Mouse (Mus musculus) ES-E14 (cell line): ENCODE measurements at regions not wholly inside any gene's neighbourhood (a gene's known extent, or its start where the extent isn't known, plus 50 kb on each side); places are given as distances from the start of the nearest gene placed in this dataset.

Experiments used
- DNase-seq: peaks from one replicate; pipeline ENCODE4 v3.0.0-alpha.2; 2013; ENCODE audit warnings: low read depth, low spot score
- H3K27ac ChIP-seq: 2 replicates; pipeline ENCODE4 v1.5.1; 2012; ENCODE audit warnings: low read depth, mild to moderate bottlenecking, low read length, moderate library complexity, mixed read lengths; ENCODE audit not compliant: poor library complexity, insufficient read depth, severe bottlenecking
- H3K36me3 ChIP-seq: 2 replicates; pipeline ENCODE4 v1.6.1; 2012; ENCODE audit warnings: mild to moderate bottlenecking, low read length, moderate library complexity, mixed read lengths; ENCODE audit not compliant: control insufficient read depth, poor library complexity, insufficient read depth, severe bottlenecking
- H3K4me1 ChIP-seq, 2 experiments: fragments of 150-350 bp in 1 of 2; sonication (generic) in 1 of 2; 2 replicates each; pipeline ENCODE4 v1.6.1; 2012; ENCODE audit warnings: low read length in 2 of 2, mild to moderate bottlenecking in 1 of 2, mixed read lengths in 1 of 2; ENCODE audit not compliant: control insufficient read depth in 2 of 2, insufficient read depth in 2 of 2, poor library complexity in 1 of 2
- H3K4me3 ChIP-seq, 2 experiments: fragments of 150-350 bp in 1 of 2; sonication (generic) in 1 of 2; 2 replicates each; pipeline ENCODE4 v1.5.1; 2012; ENCODE audit warnings: low read length in 2 of 2, low read depth in 1 of 2, mild to moderate bottlenecking in 1 of 2, mixed read lengths in 1 of 2; ENCODE audit not compliant: insufficient read depth in 1 of 2, poor library complexity in 1 of 2, severe bottlenecking in 1 of 2
- H3K9ac ChIP-seq: 2 replicates; pipeline ENCODE4 v1.6.1; 2012; ENCODE audit warnings: low read depth, mild to moderate bottlenecking, low read length, mixed read lengths; ENCODE audit not compliant: poor library complexity, insufficient read depth, severe bottlenecking
- H3K9me3 ChIP-seq: fragments of 150-350 bp; sonication (generic); 2 replicates; pipeline ENCODE4 v1.6.1; 2012; ENCODE audit warnings: low read depth, mild to moderate bottlenecking, low read length; ENCODE audit not compliant: control insufficient read depth, insufficient read depth
- CHD2 ChIP-seq: IDR thresholded peaks from 2 replicates; pipeline ENCODE4 v1.6.1; 2014; ENCODE audit warnings: mild to moderate bottlenecking, low read depth, low read length, inconsistent platforms
- HCFC1 ChIP-seq: IDR thresholded peaks from 2 replicates; pipeline ENCODE4 v1.6.1; 2012; ENCODE audit warnings: low read length, inconsistent platforms, borderline replicate concordance; ENCODE audit not compliant: insufficient read depth
- MAFK ChIP-seq: IDR thresholded peaks from 2 replicates; pipeline ENCODE4 v1.6.1; 2014; ENCODE audit warnings: mild to moderate bottlenecking, low read depth, low read length, inconsistent platforms; ENCODE audit not compliant: insufficient read depth
- ZC3H11A ChIP-seq: IDR thresholded peaks from 2 replicates; pipeline ENCODE4 v1.6.1; 2012; ENCODE audit warnings: low read depth, mild to moderate bottlenecking, inconsistent platforms, low read length, borderline replicate concordance
- ZNF384 ChIP-seq: IDR thresholded peaks from 2 replicates; pipeline ENCODE4 v1.6.1; 2012; ENCODE audit warnings: low read depth, low read length, inconsistent platforms
- in situ Hi-C, 2 experiments: fragments of 600-800 bp; cut with MboI; formaldehyde crosslinking; loops; one replicate each; pipeline ENCODE4 v1.15.1; 2025; ENCODE audit warnings: low sequenced_read_pairs in 2 of 2, inconsistent platforms in 1 of 2; ENCODE audit not compliant: unreplicated experiment in 2 of 2

DNA sequence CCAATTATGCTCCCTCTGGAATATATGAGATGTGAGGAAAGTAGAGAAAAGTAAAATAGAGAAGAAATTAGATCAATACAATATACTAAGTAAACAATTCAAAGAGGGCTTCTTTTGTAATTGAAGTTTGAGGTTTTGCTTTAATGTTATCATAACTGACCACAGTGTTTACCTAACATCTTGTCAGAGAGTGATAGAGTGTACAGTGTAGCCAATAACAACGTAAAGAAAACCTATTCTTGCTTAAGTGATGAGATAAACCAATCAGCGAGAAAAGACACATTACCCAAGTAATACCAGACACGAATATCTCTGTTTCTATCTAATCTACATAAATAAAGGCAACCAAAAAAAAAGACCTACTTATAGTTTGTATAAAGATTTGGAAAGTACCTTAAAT, 577.0 kb downstream of the Efna5 start:
- Histone ChIP-seq H3K4me3 (no peak overlapping the region), H3K4me1 (no peaks in the 10 kb centered on the region), H3K36me3 (no peaks in the 10 kb centered on the region), H3K9ac (no peak overlapping the region), H3K9me3 (no peaks in the 10 kb centered on the region), H3K27ac (no peak overlapping the region)
- no peak for DNase-seq
- TF ChIP-seq HCFC1, result no peak
- no peak for TF ChIP-seq CHD2
- no peak for TF ChIP-seq ZNF384
- TF ChIP-seq ZC3H11A, result no peak
- in situ Hi-C loops, result no loop called here

- TF ChIP-seq MAFK (no peak), CHD2 (no peak), ZNF384 (no peak), ZC3H11A (no peak), HCFC1 (no peak)
- H3K27ac ChIP-seq, result no peak overlapping the region
- no peak for DNase-seq
- no peaks in the 10 kb centered on the region for H3K9me3 ChIP-seq
- H3K4me1 ChIP-seq, result no peaks in the 10 kb centered on the region
- no peaks in the 10 kb centered on the region for H3K36me3 ChIP-seq
- H3K9ac ChIP-seq, result no peak overlapping the region
- in situ Hi-C loops, result no loop called here
- no peak overlapping the region for H3K4me3 ChIP-seq
These were observed 581.2 kb downstream of the Efna5 start for GRCm38 (mm10) chr17:62299875-62300274.

DNA sequence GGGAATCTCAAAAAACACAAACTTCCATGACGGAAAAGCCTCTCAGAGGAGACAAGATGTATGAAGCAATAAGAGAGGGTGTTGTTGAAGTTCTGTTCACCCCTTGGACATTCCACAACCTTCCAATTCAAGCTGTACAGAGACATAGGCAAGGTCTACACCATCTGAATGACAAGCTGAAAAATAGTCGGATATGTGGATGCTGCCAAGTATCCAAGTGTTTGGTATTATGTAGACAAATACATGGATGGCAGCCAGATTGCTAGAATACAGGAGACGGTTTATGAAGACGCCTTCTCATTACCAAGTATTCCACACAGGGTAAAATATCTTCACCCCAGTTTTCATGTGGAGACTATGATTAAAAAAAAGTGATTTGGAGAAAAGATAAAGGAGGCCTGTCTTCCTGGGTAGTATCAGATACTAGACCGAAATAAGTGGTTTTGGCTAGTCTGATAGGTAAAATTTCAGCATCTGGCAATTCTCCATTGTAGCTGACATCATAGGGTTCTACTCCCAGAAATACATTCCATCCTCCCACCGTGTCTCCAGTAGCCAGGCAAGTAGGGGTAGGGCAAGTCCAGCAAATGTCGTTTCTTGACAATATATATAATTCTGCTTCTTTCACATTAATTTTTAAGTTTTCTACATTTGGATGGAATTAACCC, 583.6 kb downstream of the Efna5 start:
- DNase-seq, result no peak
- TF ChIP-seq CHD2, result no peak
- TF ChIP-seq ZNF384, result no peak
- TF ChIP-seq HCFC1, result no peak
- no peak for TF ChIP-seq ZC3H11A
- no peak for TF ChIP-seq MAFK
- no peaks in the 10 kb centered on the region for H3K36me3 ChIP-seq
- H3K4me1 ChIP-seq, result no peaks in the 10 kb centered on the region
- in situ Hi-C loops, result no loop called here
- H3K27ac ChIP-seq, result no peak overlapping the region
- no peaks in the 10 kb centered on the region for H3K9me3 ChIP-seq
- H3K4me3 ChIP-seq, result no peak overlapping the region
- H3K9ac ChIP-seq, result no peak overlapping the region

DNA sequence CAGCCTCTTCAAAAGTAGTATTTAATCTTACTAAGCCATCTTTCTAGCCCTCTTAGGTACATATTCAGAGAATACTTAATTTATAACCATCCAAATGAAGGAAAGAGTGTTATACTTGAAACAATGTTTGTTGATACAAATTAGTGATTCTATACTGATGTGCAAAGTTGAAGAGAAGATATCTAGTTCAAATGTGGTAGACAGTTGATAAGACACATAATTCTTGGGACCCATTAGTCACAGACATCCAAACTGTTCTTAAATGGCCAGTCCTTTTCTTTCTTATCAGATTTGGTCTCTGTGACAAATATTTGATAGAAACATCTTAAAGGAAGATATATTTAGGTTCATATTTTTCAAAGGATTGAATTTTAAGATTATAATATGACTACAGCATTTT, 585.7 kb downstream of the Efna5 start:
- no peak overlapping the region for H3K4me3 ChIP-seq
- no peaks in the 10 kb centered on the region for H3K4me1 ChIP-seq
- no peak overlapping the region for H3K27ac ChIP-seq
- H3K9ac ChIP-seq, result no peak overlapping the region
- H3K36me3 ChIP-seq, result no peaks in the 10 kb centered on the region
- TF ChIP-seq MAFK (no peak), CHD2 (no peak), HCFC1 (no peak), ZNF384 (no peak), ZC3H11A (no peak)
- no peak for DNase-seq
- H3K9me3 ChIP-seq, result no peaks in the 10 kb centered on the region
- in situ Hi-C loops, result no loop called here

DNA sequence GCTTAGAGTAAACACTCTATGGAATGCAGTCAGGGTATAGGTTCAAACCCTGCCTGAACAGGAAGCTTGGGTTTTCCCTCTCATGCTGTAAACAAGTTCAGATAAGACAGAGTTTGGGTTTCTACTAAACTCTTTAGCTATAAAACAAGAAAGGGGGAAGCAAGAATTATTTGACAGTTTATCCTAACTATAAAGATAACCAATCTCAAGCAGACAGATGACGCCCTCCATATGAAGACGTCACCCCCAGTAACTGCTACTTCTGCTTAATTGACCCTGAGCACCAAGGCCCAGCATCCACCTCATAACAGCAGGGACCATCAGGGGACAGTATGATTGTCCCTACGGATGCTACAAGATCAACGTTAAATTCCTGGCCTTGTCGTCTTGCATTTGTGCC, 588.4 kb downstream of the Efna5 start:
- Histone ChIP-seq H3K36me3 (no peaks in the 10 kb centered on the region), H3K9me3 (no peaks in the 10 kb centered on the region), H3K9ac (no peak overlapping the region), H3K4me1 (no peaks in the 10 kb centered on the region), H3K4me3 (no peak overlapping the region), H3K27ac (no peak overlapping the region)
- no peak for DNase-seq
- in situ Hi-C loops, result no loop called here
- TF ChIP-seq MAFK, result no peak
- no peak for TF ChIP-seq CHD2
- no peak for TF ChIP-seq ZNF384
- TF ChIP-seq HCFC1, result no peak
- TF ChIP-seq ZC3H11A, result no peak
